Mouse (Mus musculus) myocyte (in vitro differentiated cells): Measurements from ENCODE around the gene B020031M17Rik.
"Not testable (repeated sequence)": the region's sequence is repeated elsewhere in the genome, so short reads cannot be mapped to it uniquely, and the experiment has no call there.

Source experiments
- CEBPB ChIP-seq: IDR thresholded peaks from 2 replicates; pipeline ENCODE4 v1.6.1; 2011; ENCODE audit warnings: mild to moderate bottlenecking, moderate library complexity; ENCODE audit not compliant: poor library complexity, insufficient read depth, severe bottlenecking
- E2F4 ChIP-seq: IDR thresholded peaks from one replicate; pipeline ENCODE4 v1.6.1; 2011; ENCODE audit warnings: mild to moderate bottlenecking, control low read depth, moderate library complexity; ENCODE audit not compliant: insufficient read depth
- MAX ChIP-seq: IDR thresholded peaks from one replicate; pipeline ENCODE4 v1.6.1; 2011; ENCODE audit warnings: low read depth, mild to moderate bottlenecking, control low read depth
- POLR2A ChIP-seq: IDR thresholded peaks from one replicate; pipeline ENCODE4 v1.6.1; 2011; ENCODE audit warnings: low read depth, mild to moderate bottlenecking, control low read depth, moderate library complexity; ENCODE audit not compliant: insufficient read length
- SRF ChIP-seq: IDR thresholded peaks from one replicate; pipeline ENCODE4 v1.6.1; 2011; ENCODE audit warnings: low read depth; ENCODE audit not compliant: control insufficient read depth, insufficient read length
- USF1 ChIP-seq: IDR thresholded peaks from one replicate; pipeline ENCODE4 v1.6.1; 2011; ENCODE audit warnings: low read depth, mild to moderate bottlenecking, control low read depth, moderate library complexity

- TF ChIP-seq MAX, POLR2A, USF1, E2F4, CEBPB, SRF: not testable (repeated sequence)
Measured at GRCm38 (mm10) chr13:119965302-119965952, 14.8 kb upstream of the B020031M17Rik start.
